Mouse (Mus musculus) brain, embryonic 14.5 days (tissue): ENCODE measurements around the gene Rassf1.

Experiments used
- CTCF ChIP-seq: fragments of 200-500 bp; IDR thresholded peaks from 2 replicates; pipeline ENCODE4 v1.5.1; 2012; ENCODE audit warnings: inconsistent platforms, mild to moderate bottlenecking, moderate library complexity, borderline replicate concordance; ENCODE audit not compliant: insufficient read depth, insufficient read length; ENCODE audit errors: extremely low read depth
- POLR2A ChIP-seq: fragments of 200-500 bp; IDR thresholded peaks from 2 replicates; pipeline ENCODE4 v1.6.1; 2012; ENCODE audit warnings: mild to moderate bottlenecking, inconsistent platforms, borderline replicate concordance; ENCODE audit not compliant: poor library complexity, insufficient read depth, insufficient read length, severe bottlenecking; ENCODE audit errors: extremely low read depth

DNA sequence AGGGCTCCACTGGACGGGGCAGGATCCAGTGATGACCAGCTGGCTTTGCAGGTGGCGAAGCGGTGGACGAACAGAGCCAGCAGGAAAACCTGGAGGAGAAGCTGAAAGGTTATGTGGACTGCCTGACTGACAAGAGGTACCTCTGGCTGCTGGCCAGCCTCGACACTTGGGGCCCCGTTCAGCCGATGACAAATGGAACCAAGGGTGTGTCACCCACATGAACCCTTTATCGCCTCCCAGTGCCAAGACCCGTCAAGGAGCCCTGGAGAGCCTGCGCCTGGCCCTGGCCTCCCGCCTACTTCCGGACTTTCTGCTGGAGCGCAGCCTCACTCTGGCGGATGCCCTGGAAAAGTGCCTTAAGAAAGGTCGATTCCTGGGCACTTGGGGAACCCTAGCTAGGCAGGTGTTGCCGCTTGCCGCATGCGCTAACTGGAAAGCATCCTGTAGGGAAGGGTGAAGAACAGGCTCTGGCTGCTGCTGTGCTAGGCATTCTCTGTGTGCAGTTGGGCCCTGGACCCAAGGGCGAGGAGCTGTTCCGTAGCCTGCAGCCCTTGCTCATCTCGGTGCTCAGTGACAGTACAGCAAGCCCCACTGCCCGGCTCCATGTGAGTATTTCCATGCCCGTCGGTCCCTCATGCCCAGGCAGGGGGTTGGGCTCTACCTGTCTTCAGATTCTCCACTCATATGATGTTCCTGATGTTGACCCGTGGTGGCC is 38.9 kb downstream of the Rassf1 start:
- TF ChIP-seq CTCF (no peak), POLR2A (no peak)
